Mouse (Mus musculus) activated CD4-positive, CD25-positive, alpha-beta regulatory T cell, adult 9 weeks (primary cell): Measurements from ENCODE around the gene Tmc7. TPM values are rescaled to one million over a fixed set of nuclear protein-coding genes. Genes with fewer than 3 reads are reported as not detected.

Experiments
- polyA plus RNA-seq: library from polyadenylated mRNA; unstranded; fragments of 100-300 nt; shearing (Covaris generic); gene quantifications from one replicate; pipeline ENCODE4 v1.2.1, GENCODE M21; 2017

The Tmc7 gene
- polyA plus RNA-seq, result not detected

DNA sequence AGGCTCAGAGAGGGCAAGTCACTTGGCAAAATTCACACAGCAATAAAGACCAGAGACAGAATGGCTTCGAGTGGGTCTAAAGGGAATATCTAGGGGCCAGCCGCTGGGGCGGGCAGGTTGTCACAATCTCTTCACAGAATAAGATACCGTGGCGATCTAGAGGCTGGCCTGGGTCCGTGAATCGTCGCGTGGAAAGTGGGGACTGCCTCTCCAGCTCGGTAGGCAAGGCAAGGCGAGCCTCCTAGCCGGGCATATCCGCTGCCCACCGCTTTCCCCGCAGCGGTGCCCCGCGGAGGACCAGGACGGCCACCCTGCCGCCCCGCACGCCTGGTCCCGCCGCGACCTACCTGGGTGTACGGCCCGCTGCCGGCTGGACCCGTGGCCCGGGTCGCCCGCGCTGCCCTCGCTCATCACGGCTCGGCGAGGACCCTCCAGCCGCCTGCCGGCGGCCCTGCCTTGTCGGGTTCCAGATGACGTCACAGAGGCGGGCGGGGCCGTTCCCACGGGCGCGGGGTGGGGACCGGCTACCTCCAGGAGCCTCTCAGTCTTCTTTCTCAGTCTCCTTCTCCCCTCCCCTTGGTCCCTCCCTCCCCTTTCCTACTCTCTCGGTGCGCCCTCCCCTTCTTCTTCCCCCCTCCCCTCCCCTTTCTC, at the start of gene Tmc7:
Gene Tmc7, minus strand, starts transcription at position 480 of the 651 bp plus-strand sequence.

GRCm38 (mm10) chr7:118597201-118597600, 12.7 kb upstream of the Tmc7 start, which contains the start of gene Tmc5:
TSS of gene Tmc5 (plus strand) at chr7:118597297.

GRCm38 (mm10) chr7:118533178-118533578, 51.4 kb downstream of the Tmc7 start, which contains the start of gene Coq7:
TSS of gene Coq7 (minus strand) at chr7:118533356.

GRCm38 (mm10) chr7:118491431-118492147, 92.9 kb downstream of the Tmc7 start, which contains the start of gene Itpripl2:
TSS of gene Itpripl2 (minus strand) at chr7:118491975.

Other genes starting within 250 kb of the Tmc7 start
- 0.37 TPM for gene Syt17, start 136.5 kb downstream of the Tmc7 start, polyA plus RNA-seq
- 0.84 TPM for gene Itpripl2, start 92.8 kb downstream of the Tmc7 start, polyA plus RNA-seq
- gene Coq7, start 51.4 kb downstream of the Tmc7 start, polyA plus RNA-seq, result 12.7 TPM
- not detected for gene Tmc5, start 12.6 kb upstream of the Tmc7 start, polyA plus RNA-seq
- gene Gde1, start 121.0 kb upstream of the Tmc7 start, polyA plus RNA-seq, result 26.0 TPM
- 8.0 TPM for gene Ccp110, start 127.8 kb upstream of the Tmc7 start, polyA plus RNA-seq
- gene Vps35l, start 155.5 kb upstream of the Tmc7 start, polyA plus RNA-seq, result 113 TPM